Mouse (Mus musculus) heart, postnatal 0 days (tissue): ENCODE data around the gene B230307C23Rik.

Experiments used
- CTCF ChIP-seq: IDR thresholded peaks from 2 replicates; pipeline ENCODE4 v1.5.1; 2016; ENCODE audit warnings: antibody characterized with exemption, control low read depth, low read depth
- EP300 ChIP-seq: IDR thresholded peaks from 2 replicates; pipeline ENCODE4 v1.6.1; 2016; ENCODE audit warnings: antibody characterized with exemption, low read depth

- TF ChIP-seq CTCF (no peak), EP300 (no peak)
Measured at GRCm38 (mm10) chr16:97961381-97962150, 35.5 kb upstream of the B230307C23Rik start.
